Mouse (Mus musculus) 416B (cell line): ENCODE measurements around the gene Tnfaip3.

ENCODE experiments used
- DNase-seq: peaks from one replicate; pipeline ENCODE4 v3.0.0; 2011; ENCODE audit warnings: low read depth

Gene Tnfaip3

GRCm38 (mm10) chr10:19015257-19015862 lies at the start of gene Tnfaip3:
Tnfaip3 (minus strand) TSS chr10:19015657.
- peak; percentile 98 for DNase-seq

GRCm38 (mm10) chr10:19064651-19065601 lies 49.5 kb upstream of the Tnfaip3 start:
- DNase-seq, result peak; percentile 86

- peak; percentile 14 for DNase-seq
Observed at GRCm38 (mm10) chr10:19063670-19064069, 48.2 kb upstream of the Tnfaip3 start.

GRCm38 (mm10) chr10:19063208-19063607 lies 47.8 kb upstream of the Tnfaip3 start:
- DNase-seq, result peak; percentile 13

DNA sequence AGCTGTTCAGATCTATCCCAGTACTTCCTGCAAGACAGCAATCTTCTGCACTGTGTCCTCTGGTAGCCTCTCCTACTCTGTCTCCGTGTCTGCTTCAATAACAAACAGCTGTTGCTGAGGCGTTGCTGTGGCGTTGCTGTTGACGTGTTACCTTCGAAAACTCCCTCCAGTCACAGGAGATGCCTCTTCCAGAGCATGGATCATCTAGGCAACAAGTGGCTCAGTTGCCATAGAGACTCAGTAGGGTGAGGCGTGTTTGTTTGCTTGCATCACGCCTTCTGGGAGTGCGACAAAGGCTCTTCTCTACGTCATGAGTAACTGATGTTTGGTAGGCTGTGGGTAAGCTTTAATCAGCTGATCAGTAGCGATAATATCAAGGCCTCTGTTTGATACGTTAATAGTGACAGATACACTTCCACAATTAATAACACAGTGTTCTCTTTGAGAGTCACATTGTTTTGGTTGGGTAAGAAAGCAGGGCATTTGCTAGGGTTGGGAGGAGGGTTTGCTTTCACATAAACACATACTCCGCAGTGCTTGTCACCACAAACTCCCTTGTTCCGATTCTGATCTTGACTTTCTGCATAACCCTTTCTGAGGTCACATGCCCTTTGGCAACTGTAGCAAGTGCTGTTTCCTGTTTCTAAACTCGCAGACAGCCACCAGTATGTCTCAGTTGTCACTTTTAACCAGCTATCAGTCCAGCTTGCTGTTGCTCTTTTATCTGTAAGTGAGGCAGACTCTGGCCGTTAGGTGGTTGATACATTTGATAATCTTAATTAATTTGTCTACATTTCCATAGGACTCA lies 46.8 kb upstream of the Tnfaip3 start:
- peak; percentile 94 for DNase-seq

GRCm38 (mm10) chr10:19061201-19061600 lies 45.7 kb upstream of the Tnfaip3 start:
- DNase-seq, result no peak

DNA sequence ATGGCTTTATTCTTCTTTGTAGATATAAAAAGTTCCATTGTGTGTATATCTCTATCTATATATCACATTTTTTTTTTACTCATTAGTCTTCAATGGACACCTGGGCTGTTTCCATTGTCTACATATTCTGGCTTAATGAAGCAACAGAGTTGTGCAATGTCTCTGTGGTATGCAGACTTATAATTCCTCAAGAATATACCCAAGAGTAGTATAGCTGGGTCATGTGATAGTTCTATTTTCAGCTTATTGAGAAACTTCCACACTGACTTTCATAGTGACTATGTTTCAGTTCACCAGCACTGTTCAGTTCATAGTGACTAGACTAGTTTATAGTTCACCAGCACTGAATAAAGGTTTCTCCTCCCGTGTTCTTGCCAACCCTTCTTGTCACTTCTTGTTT lies 38.1 kb upstream of the Tnfaip3 start:
- peak; percentile 85 for DNase-seq

GRCm38 (mm10) chr10:19045986-19046385 lies 30.5 kb upstream of the Tnfaip3 start:
- peak; percentile 48 for DNase-seq

DNA sequence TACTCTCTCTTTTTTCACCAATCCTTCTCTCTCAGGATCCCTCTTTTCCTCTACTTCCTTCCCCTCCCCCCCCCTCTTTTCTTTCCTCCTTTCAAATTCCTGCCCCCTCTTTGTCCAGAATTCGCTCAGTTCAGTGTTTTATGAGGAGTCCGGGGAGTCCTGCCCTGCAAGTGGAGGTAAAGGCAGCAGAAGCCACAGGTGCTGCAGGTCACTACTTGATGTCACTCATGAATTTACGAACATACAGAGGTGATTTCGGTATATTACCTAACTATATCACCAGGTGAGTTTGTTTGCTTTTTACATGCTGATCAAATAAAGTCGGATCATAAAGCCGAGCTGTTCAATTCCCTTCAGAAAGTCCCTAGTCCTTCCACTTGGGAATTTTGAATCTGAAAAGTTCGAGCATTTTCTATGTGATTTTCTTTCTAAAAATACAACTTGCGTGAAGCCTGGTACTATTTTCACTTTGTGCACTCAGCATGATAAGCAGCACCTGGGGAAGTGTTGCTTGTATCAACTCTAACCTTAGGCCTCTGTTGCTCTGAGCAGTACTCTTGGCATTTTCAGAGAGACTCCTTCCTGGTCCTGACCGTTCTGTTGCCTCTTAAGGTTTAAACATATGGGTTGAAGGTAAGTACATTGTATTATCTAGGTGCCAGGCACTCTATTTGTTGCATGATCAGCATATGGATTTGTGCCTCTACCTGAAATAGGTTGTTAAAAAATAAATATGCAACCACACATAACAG lies 29.5 kb upstream of the Tnfaip3 start:
- DNase-seq, result no peak

- DNase-seq, result peak; percentile 97
Observed at GRCm38 (mm10) chr10:19043529-19044262, 28.2 kb upstream of the Tnfaip3 start.

DNA sequence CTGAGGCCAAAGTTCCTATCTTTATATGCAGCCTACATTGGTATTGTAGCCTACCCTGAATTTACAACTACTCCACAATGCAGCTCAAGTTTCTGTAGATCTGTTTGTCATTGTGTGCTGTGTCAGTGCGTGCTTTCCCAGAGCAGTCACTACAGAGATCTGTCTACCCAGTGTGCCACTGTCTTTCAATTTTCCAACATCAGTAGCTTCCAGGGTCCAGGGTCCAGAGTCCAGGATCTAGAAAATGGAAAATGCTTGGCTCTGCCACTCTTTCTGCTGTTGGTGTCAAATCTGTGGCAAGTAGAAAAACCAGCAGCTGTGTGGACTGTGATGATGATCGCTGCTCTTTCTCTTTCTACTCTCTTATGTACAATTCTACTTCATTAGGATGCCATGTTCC lies 24.7 kb upstream of the Tnfaip3 start:
- DNase-seq, result no peak

DNA sequence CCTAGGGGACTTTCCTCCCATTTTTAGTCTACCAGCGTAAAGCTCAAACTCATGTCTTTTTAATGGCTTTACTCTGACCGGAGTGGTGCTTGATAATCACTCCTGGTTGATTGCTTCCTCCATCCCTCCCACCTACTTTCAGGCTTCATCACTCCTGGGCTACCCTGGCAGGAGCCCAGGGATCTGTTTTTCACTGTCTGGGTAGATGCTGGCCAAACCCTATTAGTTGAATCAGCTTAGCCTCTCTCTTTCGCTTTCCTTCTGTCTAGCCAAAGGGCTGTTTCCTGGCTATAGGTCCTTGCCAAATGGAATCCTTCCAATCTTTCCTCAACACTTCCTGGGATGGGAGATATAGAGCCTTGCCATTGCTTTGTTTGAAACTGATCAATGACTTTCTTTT lies 19.3 kb upstream of the Tnfaip3 start:
- no peak for DNase-seq

DNA sequence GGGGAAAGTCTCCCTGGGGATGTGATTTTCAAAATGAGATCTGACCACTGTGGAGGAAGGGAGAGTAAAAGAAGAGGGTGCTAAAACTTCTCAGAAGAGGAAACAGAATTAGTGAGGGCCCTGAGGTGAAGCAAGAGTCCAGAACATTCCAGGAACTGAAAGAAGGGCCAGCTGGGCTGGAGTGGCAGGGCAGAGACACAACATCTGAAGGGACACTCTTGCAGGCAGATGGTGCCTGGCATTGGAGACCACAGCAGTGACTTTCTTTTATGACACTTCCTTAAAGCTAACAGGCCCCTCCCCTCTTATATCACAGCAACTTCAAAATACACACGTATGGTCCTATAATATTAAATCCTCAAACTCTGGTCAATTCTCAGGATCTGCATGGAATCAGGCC lies 18.2 kb upstream of the Tnfaip3 start:
- no peak for DNase-seq

DNA sequence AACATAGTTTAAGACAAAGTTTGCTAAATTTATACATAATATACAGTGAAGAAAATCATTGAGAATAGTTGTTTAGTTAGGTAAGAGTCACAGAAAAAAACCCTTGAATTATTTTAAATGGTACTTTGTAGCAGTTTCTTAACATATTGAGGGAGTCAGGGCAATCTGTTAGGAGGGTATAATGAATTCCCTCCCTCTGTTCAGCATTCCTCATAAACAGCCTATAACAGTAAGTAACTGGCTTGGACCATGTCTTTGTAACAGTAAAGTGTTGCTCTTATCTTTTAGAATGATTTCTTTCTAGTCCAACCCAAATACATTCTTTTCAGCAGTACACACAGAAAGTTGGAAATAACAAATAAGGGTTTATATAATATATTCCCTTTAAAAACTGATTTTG lies 16.4 kb upstream of the Tnfaip3 start:
- DNase-seq, result no peak

- no peak for DNase-seq
Observed at GRCm38 (mm10) chr10:19030628-19031027, 15.2 kb upstream of the Tnfaip3 start.

DNA sequence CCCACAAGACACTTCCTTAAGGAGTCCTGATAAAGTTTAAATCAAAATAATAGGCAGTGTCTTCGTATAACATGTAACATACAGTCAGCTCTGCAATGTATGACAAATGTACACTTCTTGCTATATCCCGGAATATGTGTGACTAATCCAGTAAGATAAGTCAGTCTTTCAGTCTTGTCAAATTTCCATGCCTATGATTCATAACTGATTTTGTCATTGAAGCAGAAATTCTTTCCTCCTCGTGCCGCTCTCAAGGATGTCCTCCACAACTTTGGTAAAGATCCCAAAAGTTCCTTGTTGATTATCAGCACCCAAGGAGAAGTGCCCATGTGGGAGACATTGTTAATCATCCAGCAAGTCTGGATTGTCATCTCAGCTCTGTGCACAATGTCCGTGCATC lies 11.3 kb upstream of the Tnfaip3 start:
- no peak for DNase-seq

DNA sequence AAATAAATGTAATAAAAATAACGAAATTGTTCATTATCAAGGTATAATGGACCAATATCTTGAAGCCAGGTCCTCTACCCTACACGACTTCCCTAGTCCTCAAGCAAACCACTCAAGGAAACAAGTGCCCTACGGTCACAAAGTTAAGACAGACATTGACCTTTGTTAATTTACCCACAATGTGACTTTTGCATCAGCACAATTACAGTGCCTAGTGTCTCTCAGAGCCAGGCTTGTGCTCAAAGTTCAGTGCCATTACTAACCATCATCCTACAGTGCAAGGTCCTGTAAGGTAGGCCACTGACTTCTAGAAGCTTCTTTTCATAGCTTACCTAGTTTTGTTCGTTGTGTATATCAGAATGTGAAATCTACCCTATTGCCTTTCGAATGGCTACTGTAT lies 8.9 kb upstream of the Tnfaip3 start:
- DNase-seq, result no peak

- no peak for DNase-seq
Observed at GRCm38 (mm10) chr10:19023622-19024326, 8.3 kb upstream of the Tnfaip3 start.

DNA sequence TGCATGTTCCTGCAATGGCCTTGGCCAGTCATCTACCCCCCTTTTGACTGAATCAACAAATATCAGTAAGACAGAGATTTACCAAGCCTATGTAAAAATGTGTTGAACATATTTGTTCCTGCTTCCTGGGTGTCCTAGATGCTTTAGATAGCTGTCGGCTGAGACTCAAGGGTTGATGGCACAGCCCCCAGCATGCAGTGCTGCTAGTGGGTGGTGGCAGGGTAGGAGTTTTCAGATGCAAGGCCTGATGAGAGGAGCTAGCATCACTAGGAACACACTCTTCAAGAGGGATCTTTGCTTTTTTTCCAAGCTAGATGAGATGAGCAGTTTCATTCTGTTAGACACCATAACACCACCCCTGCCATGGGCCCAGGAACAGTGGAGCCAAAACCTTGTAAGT lies 6.8 kb upstream of the Tnfaip3 start:
- DNase-seq, result no peak

DNA sequence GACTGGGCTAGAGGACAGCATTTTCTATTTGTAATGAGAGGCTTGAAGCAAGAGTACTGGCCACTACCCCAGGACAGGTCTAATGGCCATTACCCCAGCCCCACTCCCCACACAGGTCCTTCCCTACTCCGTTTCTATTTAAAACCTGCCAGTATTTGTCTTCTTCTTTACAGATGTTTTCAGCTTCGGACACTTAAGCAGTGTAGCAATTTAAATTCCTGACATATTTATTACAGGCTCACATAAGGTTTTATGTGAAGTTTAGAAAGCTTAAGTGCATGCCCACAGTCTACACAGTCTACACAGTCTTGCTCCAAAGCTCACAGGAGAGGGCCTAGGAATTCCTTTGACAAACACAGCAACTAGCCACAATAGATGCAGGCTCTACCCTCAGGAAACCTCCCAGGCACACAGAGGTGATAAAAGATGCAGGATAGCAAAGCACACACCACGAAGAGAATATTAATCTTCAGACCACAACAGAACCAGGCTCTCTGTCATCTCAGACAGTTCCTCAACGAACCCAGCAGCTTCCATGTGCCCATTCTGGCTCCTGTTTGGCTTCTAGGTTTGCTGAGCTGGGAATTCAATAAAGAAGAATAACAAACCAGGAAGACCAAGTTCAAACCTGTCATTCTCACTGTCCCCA lies 1.5 kb upstream of the Tnfaip3 start:
- DNase-seq, result no peak
